Mouse (Mus musculus) left cerebral cortex, postnatal 4 days (tissue): ENCODE data around the gene Papss1. TPM values are rescaled to one million over a fixed set of nuclear protein-coding genes. Genes with fewer than 3 reads are reported as not detected.
"Not testable (repeated sequence)": the region's sequence is repeated elsewhere in the genome, so short reads cannot be mapped to it uniquely, and the experiment has no call there.

ENCODE experiments used
- DNase-seq: peaks from one replicate; pipeline ENCODE4 v3.0.0-alpha.2; 2022
- intact Hi-C: fragments of 180-260 bp; cut with DNase I; formaldehyde crosslinking; loops from one replicate; pipeline ENCODE4 v1.15.1; 2025
- total RNA-seq, 2 experiments: library from RNA; stranded (reverse); gene quantifications; 2 replicates each; pipeline ENCODE4 v1.2.3; 2021

Papss1 gene
- 100 to 1,000 TPM in 1 of 2 experiments, 10 to 100 TPM in 1; 94.8 to 101 TPM for total RNA-seq

GRCm38 (mm10) chr3:131564430-131565256 lies at the start of gene Papss1:
Gene Papss1, plus strand, starts transcription at chr3:131564768.
- DNase-seq = peak; percentile 100
- intact Hi-C loops = no loop called here

GRCm38 (mm10) chr3:131516332-131516999 lies 48.1 kb upstream of the Papss1 start:
- DNase-seq = no peak
- intact Hi-C loops = no loop called here

GRCm38 (mm10) chr3:131517756-131518155 lies 46.8 kb upstream of the Papss1 start:
- DNase-seq = no peak
- intact Hi-C loops = no loop called here

GRCm38 (mm10) chr3:131521206-131521605 lies 43.4 kb upstream of the Papss1 start:
- intact Hi-C loops = no loop called here
- no peak for DNase-seq

GRCm38 (mm10) chr3:131522243-131522642 lies 42.3 kb upstream of the Papss1 start:
- intact Hi-C loops = no loop called here
- DNase-seq = no peak

GRCm38 (mm10) chr3:131523749-131524148 lies 40.8 kb upstream of the Papss1 start:
- intact Hi-C loops = no loop called here

GRCm38 (mm10) chr3:131524210-131524609 lies 40.4 kb upstream of the Papss1 start:
- DNase-seq = no peak
- intact Hi-C loops = no loop called here

More at GRCm38 (mm10) chr3:131523749-131524148, 40.8 kb upstream of the Papss1 start:
- no peak for DNase-seq

GRCm38 (mm10) chr3:131524779-131525178 lies 39.8 kb upstream of the Papss1 start:
- intact Hi-C loops = no loop called here
- peak; percentile 44 for DNase-seq

- DNase-seq = no peak
- intact Hi-C loops = no loop called here
These were observed 39.3 kb upstream of the Papss1 start for GRCm38 (mm10) chr3:131525229-131525628.

- no peak for DNase-seq
- intact Hi-C loops = no loop called here
These were observed 23.2 kb upstream of the Papss1 start for GRCm38 (mm10) chr3:131541244-131541942.

GRCm38 (mm10) chr3:131547562-131547961 lies 17.0 kb upstream of the Papss1 start:
- DNase-seq, intact Hi-C loops: not testable (repeated sequence)

GRCm38 (mm10) chr3:131550046-131550445 lies 14.5 kb upstream of the Papss1 start:
- intact Hi-C loops = no loop called here
- no peak for DNase-seq

- intact Hi-C loops = loop anchor here (2.0 kb wide), 1 partner anchor 232 kb away; no protein-coding TSS in a partner anchor
These were observed 12.0 kb upstream of the Papss1 start for GRCm38 (mm10) chr3:131552349-131553254.

GRCm38 (mm10) chr3:131555771-131556170 lies 8.8 kb upstream of the Papss1 start:
- no peak for DNase-seq
- intact Hi-C loops = no loop called here

More at GRCm38 (mm10) chr3:131552349-131553254, 12.0 kb upstream of the Papss1 start:
- peak; percentile 4 for DNase-seq

- intact Hi-C loops = no loop called here
These were observed 3.0 kb upstream of the Papss1 start for GRCm38 (mm10) chr3:131561591-131561990.

GRCm38 (mm10) chr3:131565257-131565610 lies 666 bp downstream of the Papss1 start:
- intact Hi-C loops = no loop called here
- peak; percentile 56 for DNase-seq

More at GRCm38 (mm10) chr3:131561591-131561990, 3.0 kb upstream of the Papss1 start:
- DNase-seq = no peak

GRCm38 (mm10) chr3:131566281-131566680 lies 1.7 kb downstream of the Papss1 start:
- intact Hi-C loops = no loop called here
- DNase-seq = no peak

- intact Hi-C loops = no loop called here
- no peak for DNase-seq
These were observed 5.9 kb downstream of the Papss1 start for GRCm38 (mm10) chr3:131570506-131570905.

GRCm38 (mm10) chr3:131573555-131573954 lies 9.0 kb downstream of the Papss1 start:
- intact Hi-C loops = no loop called here
- no peak for DNase-seq

- DNase-seq = no peak
- intact Hi-C loops = no loop called here
These were observed 14.0 kb downstream of the Papss1 start for GRCm38 (mm10) chr3:131578434-131579104.
